Mouse (Mus musculus) sigmoid colon, adult 10 weeks (tissue): ENCODE results near the gene Vmn2r51. TPM values are rescaled to one million over a fixed set of nuclear protein-coding genes. Genes with fewer than 3 reads are reported as not detected.

Experiments
- polyA plus RNA-seq: library from polyadenylated mRNA; stranded (reverse); fragments of 350-450 nt; fragmentation: Illumina TruSeq; extraction: RNeasy Lipid Tissue Mini Kit (QIAGEN cat#74804); gene quantifications from one replicate; pipeline ENCODE4 v1.2.3, GENCODE M21; 2014; ENCODE audit warnings: low read depth, low replicate concordance

The Vmn2r51 gene
- polyA plus RNA-seq = not detected

DNA sequence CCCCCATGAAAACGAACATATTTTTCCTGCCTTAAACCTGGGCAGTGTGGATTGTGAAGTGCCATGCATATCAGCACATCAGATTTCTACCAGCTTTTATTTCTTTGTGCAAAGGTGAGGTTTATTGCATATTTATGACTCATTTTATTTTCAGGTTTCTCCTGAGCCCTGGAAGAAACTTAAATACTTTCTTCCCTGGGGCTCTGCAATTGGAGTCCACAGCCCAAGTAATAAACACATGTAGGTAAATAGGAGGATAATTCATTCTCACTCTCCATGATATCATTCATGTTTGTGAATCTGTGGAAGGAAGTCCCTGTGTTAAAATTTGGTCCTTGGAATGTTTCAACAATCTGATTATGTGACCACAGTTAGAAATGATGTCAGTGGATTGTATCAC lies at the start of gene Vmn2r51:
TSS of gene Vmn2r51 (minus strand) at position 101 of the 400 bp plus-strand sequence.

GRCm38 (mm10) chr7:10053196-10053595 lies 52.3 kb downstream of the Vmn2r51 start, which contains the start of gene Vmn2r50:
Gene Vmn2r50 (minus strand): TSS chr7:10053296.

Other genes with a start within 250 kb of the Vmn2r51 start
- gene Vmn2r48, start 152.2 kb downstream of the Vmn2r51 start, polyA plus RNA-seq = not detected
- not detected for gene Vmn2r49, start 113.5 kb downstream of the Vmn2r51 start, polyA plus RNA-seq
- not detected for gene Vmn2r50, start 52.4 kb downstream of the Vmn2r51 start, polyA plus RNA-seq
- gene Vmn2r52, start 70.8 kb upstream of the Vmn2r51 start, polyA plus RNA-seq = not detected
- gene Vmn1r66, start 172.3 kb upstream of the Vmn2r51 start, polyA plus RNA-seq = not detected